Mouse (Mus musculus): ENCODE measurements around the gene Gm29133. TPM values are rescaled to one million over a fixed set of nuclear protein-coding genes. Genes with fewer than 3 reads are reported as not detected.

The Gm29133 gene
- polyA plus RNA-seq (2012; rRNA removed), result not detected in 2 replicates

DNA sequence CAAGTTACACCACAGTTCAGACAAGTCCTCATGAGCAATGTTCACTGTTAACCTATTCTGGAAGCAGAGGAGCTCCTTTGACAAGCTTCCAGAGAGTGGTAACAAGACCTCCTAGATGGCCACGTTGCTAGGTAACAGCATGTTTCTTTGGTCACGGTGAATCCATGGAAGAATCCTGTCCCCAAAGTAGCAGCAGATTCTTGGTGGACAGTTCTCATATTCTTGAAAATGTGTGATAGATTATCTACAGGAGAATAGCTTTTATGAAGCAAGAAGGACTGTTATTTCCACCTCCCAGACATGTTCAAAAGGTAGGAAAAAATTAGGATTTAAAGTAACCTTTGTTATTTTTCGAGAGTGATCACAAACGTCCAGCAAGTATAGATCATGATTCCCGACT, at the start of gene Gm29133:
Gene Gm29133 (plus strand): TSS at position 301 of the 400 bp plus-strand sequence.
- H3K27me3 ChIP-seq (ENCODE audit: control insufficient read depth, insufficient read depth, low read length), result no peaks in the 10 kb centered on the region
- no peaks in the 10 kb centered on the region for H3K36me3 ChIP-seq (ENCODE audit: control insufficient read depth, insufficient read depth, low read length)
- no peak within 1 kb of the TSS for H3K27ac ChIP-seq (ENCODE audit: insufficient read depth, low read length)
- no peak for TF ChIP-seq POLR2A (IDR thresholded peaks at IDR 0.05; ENCODE audit: low read depth, low read length)
- TF ChIP-seq CTCF (IDR thresholded peaks at IDR 0.05; ENCODE audit: extremely low read depth, insufficient read depth, insufficient read length, insufficient replicate concordance), result no peak
- WGBS, result 82% methylated on average over 5 of the region's 5 CpGs
- H3K4me3 ChIP-seq (ENCODE audit: extremely low read depth, insufficient read depth, insufficient read length), result no peak within 1 kb of the TSS; the same call in 1 of the 2 replicates
- peaks cover 18% of the 10 kb centered on the region for H3K4me1 ChIP-seq (ENCODE audit: control insufficient read depth, insufficient read depth, insufficient read length)
- DNase-seq (ENCODE audit: low read depth in 1 of 2, low spot score in 2 of 2), result no peak

DNA sequence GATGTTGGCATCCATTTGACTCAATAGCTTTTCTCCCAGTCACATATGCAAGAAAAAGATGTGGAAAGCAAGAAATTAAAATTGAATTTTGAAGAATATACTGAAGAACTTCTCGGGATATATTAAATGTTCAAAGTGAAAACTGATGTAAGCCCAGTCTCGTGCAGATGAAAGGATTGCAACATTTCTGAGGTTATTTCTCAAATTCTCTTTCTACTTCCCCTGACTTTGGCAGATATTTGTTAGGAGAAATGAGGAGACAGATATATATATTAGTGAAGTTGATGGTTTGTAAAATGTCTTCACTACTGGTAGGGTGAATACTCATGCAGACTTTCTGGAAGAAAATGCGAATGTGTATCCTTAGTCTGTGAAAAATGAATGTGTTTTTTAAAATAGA, 48.9 kb upstream of the Gm29133 start:
- H3K4me1 ChIP-seq (ENCODE audit: control insufficient read depth, insufficient read depth, insufficient read length), result no peaks in the 10 kb centered on the region; the same call in 1 of the 2 replicates
- TF ChIP-seq POLR2A (IDR thresholded peaks at IDR 0.05; ENCODE audit: low read depth, low read length) (no peak), CTCF (IDR thresholded peaks at IDR 0.05; ENCODE audit: extremely low read depth, insufficient read depth, insufficient read length, insufficient replicate concordance) (no peak)
- DNase-seq (ENCODE audit: low read depth in 1 of 2, low spot score in 2 of 2), result no peak
- no peak overlapping the region for H3K27ac ChIP-seq (ENCODE audit: insufficient read depth, low read length)
- H3K4me3 ChIP-seq (ENCODE audit: extremely low read depth, insufficient read depth, insufficient read length), result no peak overlapping the region
- H3K36me3 ChIP-seq (ENCODE audit: control insufficient read depth, insufficient read depth, low read length), result no peaks in the 10 kb centered on the region
- 66% methylated on average over 3 of the region's 3 CpGs for WGBS
- H3K27me3 ChIP-seq (ENCODE audit: control insufficient read depth, insufficient read depth, low read length), result no peaks in the 10 kb centered on the region

DNA sequence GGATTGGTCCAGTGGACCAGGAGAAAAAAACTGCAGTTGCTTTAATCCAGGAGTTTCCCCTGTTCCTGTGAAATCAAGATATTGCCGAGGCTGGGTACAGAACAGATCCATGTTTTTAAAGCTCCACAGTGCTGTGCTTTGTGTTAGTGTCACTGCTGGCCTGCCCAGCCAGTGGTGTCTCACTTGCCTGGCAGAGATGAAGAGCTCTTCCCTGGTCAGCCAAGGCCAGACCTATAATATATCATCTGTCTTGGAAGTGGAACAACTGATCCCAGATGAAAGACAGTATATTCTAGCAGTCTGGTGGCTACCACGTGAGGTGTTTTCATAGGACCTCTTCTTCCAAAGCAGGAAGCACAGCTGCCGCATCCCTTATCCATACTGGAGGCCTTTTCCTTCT, 46.7 kb upstream of the Gm29133 start:
- Histone ChIP-seq H3K27ac (ENCODE audit: insufficient read depth, low read length) (no peak overlapping the region), H3K36me3 (ENCODE audit: control insufficient read depth, insufficient read depth, low read length) (no peaks in the 10 kb centered on the region), H3K27me3 (ENCODE audit: control insufficient read depth, insufficient read depth, low read length) (no peaks in the 10 kb centered on the region), H3K4me1 (ENCODE audit: control insufficient read depth, insufficient read depth, insufficient read length) (no peaks in the 10 kb centered on the region; the same call in 1 of the 2 replicates), H3K4me3 (ENCODE audit: extremely low read depth, insufficient read depth, insufficient read length) (no peak overlapping the region)
- no peak for DNase-seq (ENCODE audit: low read depth in 1 of 2, low spot score in 2 of 2)
- WGBS, result 95% methylated on average over 3 of the region's 3 CpGs
- TF ChIP-seq CTCF (IDR thresholded peaks at IDR 0.05; ENCODE audit: extremely low read depth, insufficient read depth, insufficient read length, insufficient replicate concordance), result no peak
- TF ChIP-seq POLR2A (IDR thresholded peaks at IDR 0.05; ENCODE audit: low read depth, low read length), result no peak

- Histone ChIP-seq H3K27ac (ENCODE audit: insufficient read depth, low read length) (no peak overlapping the region), H3K4me3 (ENCODE audit: extremely low read depth, insufficient read depth, insufficient read length) (no peak overlapping the region), H3K27me3 (ENCODE audit: control insufficient read depth, insufficient read depth, low read length) (no peaks in the 10 kb centered on the region), H3K4me1 (ENCODE audit: control insufficient read depth, insufficient read depth, insufficient read length) (no peaks in the 10 kb centered on the region), H3K36me3 (ENCODE audit: control insufficient read depth, insufficient read depth, low read length) (no peaks in the 10 kb centered on the region)
- TF ChIP-seq CTCF (IDR thresholded peaks at IDR 0.05; ENCODE audit: extremely low read depth, insufficient read depth, insufficient read length, insufficient replicate concordance) (no peak), POLR2A (IDR thresholded peaks at IDR 0.05; ENCODE audit: low read depth, low read length) (no peak)
- DNase-seq (ENCODE audit: low read depth in 1 of 2, low spot score in 2 of 2), result no peak
- WGBS, result 72% methylated on average over 3 of the region's 3 CpGs
Observed at GRCm38 (mm10) chr3:75706536-75706935, 41.5 kb upstream of the Gm29133 start.

GRCm38 (mm10) chr3:75713678-75714295, 34.2 kb upstream of the Gm29133 start:
- H3K4me3 ChIP-seq (ENCODE audit: extremely low read depth, insufficient read depth, insufficient read length), result no peak overlapping the region
- H3K27ac ChIP-seq (ENCODE audit: insufficient read depth, low read length), result peak overlapping the region; percentile 68; the same call in 1 of the 2 replicates
- H3K4me1 ChIP-seq (ENCODE audit: control insufficient read depth, insufficient read depth, insufficient read length), result peaks cover 2% of the 10 kb centered on the region; the same call in 1 of the 2 replicates
- WGBS, result 13% methylated on average over 3 of the region's 3 CpGs
- no peaks in the 10 kb centered on the region for H3K27me3 ChIP-seq (ENCODE audit: control insufficient read depth, insufficient read depth, low read length)
- DNase-seq (ENCODE audit: low read depth in 1 of 2, low spot score in 2 of 2), result peak; percentile 40 to 57
- TF ChIP-seq CTCF (IDR thresholded peaks at IDR 0.05; ENCODE audit: extremely low read depth, insufficient read depth, insufficient read length, insufficient replicate concordance) (no peak), POLR2A (IDR thresholded peaks at IDR 0.05; ENCODE audit: low read depth, low read length) (no peak)
- no peaks in the 10 kb centered on the region for H3K36me3 ChIP-seq (ENCODE audit: control insufficient read depth, insufficient read depth, low read length)

DNA sequence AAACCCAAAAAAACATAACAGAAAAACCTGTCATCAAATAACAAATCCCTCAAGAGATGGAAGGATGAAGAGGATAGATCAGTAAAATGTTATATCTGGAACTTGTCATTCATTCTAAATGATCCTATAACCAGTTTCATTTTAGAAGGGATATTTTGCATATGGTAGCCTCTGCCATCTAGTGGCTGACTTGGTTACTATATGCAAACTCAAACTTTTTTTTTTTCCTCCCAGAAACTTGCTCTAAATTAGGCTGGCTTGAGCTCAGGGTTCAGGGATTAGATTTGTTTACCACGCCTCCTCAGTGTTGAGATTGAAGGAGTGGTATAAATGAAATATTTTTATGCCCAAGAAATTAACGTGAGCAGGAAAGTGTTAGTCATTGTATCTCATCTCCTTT, 27.3 kb upstream of the Gm29133 start:
- Histone ChIP-seq H3K4me1 (ENCODE audit: control insufficient read depth, insufficient read depth, insufficient read length) (no peaks in the 10 kb centered on the region), H3K36me3 (ENCODE audit: control insufficient read depth, insufficient read depth, low read length) (no peaks in the 10 kb centered on the region), H3K4me3 (ENCODE audit: extremely low read depth, insufficient read depth, insufficient read length) (no peak overlapping the region), H3K27me3 (ENCODE audit: control insufficient read depth, insufficient read depth, low read length) (no peaks in the 10 kb centered on the region), H3K27ac (ENCODE audit: insufficient read depth, low read length) (no peak overlapping the region)
- no peak for TF ChIP-seq CTCF (IDR thresholded peaks at IDR 0.05; ENCODE audit: extremely low read depth, insufficient read depth, insufficient read length, insufficient replicate concordance)
- no peak for TF ChIP-seq POLR2A (IDR thresholded peaks at IDR 0.05; ENCODE audit: low read depth, low read length)
- peak in 1 of 2 experiments; percentile 34 for DNase-seq (ENCODE audit: low read depth in 1 of 2, low spot score in 2 of 2)
- WGBS, result 18% methylated on average over 2 of the region's 2 CpGs

- no peaks in the 10 kb centered on the region for H3K36me3 ChIP-seq (ENCODE audit: control insufficient read depth, insufficient read depth, low read length)
- peaks cover 10% of the 10 kb centered on the region for H3K4me1 ChIP-seq (ENCODE audit: control insufficient read depth, insufficient read depth, insufficient read length)
- peak overlapping the region; percentile 12; the same call in 1 of the 2 replicates for H3K27ac ChIP-seq (ENCODE audit: insufficient read depth, low read length)
- WGBS, result 36% methylated on average over 3 of the region's 3 CpGs
- H3K4me3 ChIP-seq (ENCODE audit: extremely low read depth, insufficient read depth, insufficient read length), result no peak overlapping the region
- H3K27me3 ChIP-seq (ENCODE audit: control insufficient read depth, insufficient read depth, low read length), result no peaks in the 10 kb centered on the region
- DNase-seq (ENCODE audit: low read depth in 1 of 2, low spot score in 2 of 2), result peak in 1 of 2 experiments; percentile 55
- TF ChIP-seq CTCF (IDR thresholded peaks at IDR 0.05; ENCODE audit: extremely low read depth, insufficient read depth, insufficient read length, insufficient replicate concordance), result no peak
- no peak for TF ChIP-seq POLR2A (IDR thresholded peaks at IDR 0.05; ENCODE audit: low read depth, low read length)
Observed at GRCm38 (mm10) chr3:75730982-75731600, 16.9 kb upstream of the Gm29133 start.
